Mouse (Mus musculus): Measurements from ENCODE around the gene Rdh16f1. TPM values are rescaled to one million over a fixed set of nuclear protein-coding genes. Genes with fewer than 3 reads are reported as not detected.

The Rdh16f1 gene
- polyA plus RNA-seq (2015; fragmentation: Nextera tagmentation; extraction: Ambion mirVana): not detected in 2 replicates

DNA sequence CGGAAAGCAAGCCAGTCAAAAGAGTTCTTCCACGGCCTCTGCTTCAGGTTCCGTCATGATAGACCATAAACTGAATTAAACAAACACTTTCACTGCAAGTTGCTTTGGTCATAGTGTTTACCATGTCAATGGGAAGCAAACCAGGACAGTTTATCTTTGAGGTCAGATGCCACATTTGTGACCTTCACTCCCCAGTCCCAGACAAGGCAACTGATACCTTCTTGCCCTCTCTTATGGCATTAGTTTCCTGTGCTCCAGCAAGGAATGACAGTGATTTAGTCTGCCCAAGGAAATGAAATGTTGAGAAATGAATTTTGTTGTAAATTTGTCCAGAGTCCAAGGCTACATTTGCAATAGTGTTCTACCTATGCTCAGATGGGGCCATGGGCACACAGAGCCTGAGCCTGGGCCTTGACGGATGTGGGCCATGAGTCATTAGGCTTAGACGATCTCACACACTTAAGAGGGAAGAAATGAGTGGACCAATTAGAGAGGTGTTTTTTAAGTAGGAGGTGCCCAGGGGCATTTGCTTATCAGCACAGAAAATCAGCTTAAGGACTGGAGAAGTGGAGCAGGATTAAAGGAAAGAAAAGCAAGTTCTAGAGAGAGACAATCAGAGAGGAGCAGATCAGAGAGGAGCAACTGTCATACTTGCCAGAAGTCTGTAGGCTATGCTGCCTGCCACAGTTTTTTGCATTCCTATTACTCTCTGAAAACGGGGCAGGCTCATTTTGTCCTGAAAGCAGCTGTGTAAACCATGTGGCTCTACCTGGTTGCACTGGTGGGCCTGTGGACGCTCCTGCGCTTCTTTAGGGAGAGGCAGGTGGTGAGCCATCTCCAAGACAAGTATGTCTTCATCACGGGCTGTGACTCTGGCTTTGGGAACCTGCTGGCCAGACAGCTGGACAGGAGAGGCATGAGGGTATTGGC is at the start of gene Rdh16f1, which contains the start of gene Rdh1:
Rdh16f1 (plus strand) TSS at position 607 of the 930 bp plus-strand sequence.
Rdh1 (plus strand) TSS at position 541 of the 930 bp plus-strand sequence.
- 64% methylated on average over 9 of the region's 9 CpGs for WGBS
- Histone ChIP-seq H3K4me1 (no peaks in the 10 kb centered on the region), H3K4me2 (no peak within 1 kb of the TSS), H3K27ac (no peak within 1 kb of the TSS), H3K9ac (no peak within 1 kb of the TSS), H3K4me3 (no peak within 1 kb of the TSS), H3K9me3 (no peaks in the 10 kb centered on the region), H3K36me3 (no peaks in the 10 kb centered on the region), H3K27me3 (no peaks in the 10 kb centered on the region)
- ATAC-seq (ENCODE audit: insufficient number of reproducible peaks, insufficient read depth, low FRiP score, low TSS enrichment, low read depth): no peak

DNA sequence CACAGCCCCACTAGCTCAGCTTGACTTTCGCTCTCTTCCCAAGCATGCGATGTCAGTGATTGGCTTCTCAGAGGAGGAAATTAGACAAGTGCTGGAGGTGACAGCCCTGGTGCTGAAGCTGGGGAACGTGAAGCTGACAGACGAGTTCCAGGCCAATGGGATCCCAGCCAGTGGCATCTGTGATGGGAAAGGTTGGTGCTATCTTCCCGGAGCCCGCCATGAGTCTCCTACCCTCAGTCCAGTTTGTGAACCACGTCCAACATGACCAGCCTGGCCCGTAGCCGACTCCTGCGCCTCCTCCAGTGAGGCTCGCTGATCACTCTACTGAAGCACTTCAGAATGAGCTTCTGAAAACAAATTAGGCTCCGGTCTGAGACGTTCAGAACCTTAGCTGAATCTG is 49.3 kb upstream of the Rdh16f1 start:
- Histone ChIP-seq H3K4me3 (no peak overlapping the region), H3K4me2 (no peak overlapping the region), H3K27ac (no peak overlapping the region), H3K36me3 (no peaks in the 10 kb centered on the region), H3K9ac (no peak overlapping the region), H3K9me3 (no peaks in the 10 kb centered on the region), H3K27me3 (no peaks in the 10 kb centered on the region), H3K4me1 (peaks cover 16% of the 10 kb centered on the region)
- ATAC-seq (ENCODE audit: insufficient number of reproducible peaks, insufficient read depth, low FRiP score, low TSS enrichment, low read depth): no peak
- 78% methylated on average over 13 of the region's 13 CpGs for WGBS

DNA sequence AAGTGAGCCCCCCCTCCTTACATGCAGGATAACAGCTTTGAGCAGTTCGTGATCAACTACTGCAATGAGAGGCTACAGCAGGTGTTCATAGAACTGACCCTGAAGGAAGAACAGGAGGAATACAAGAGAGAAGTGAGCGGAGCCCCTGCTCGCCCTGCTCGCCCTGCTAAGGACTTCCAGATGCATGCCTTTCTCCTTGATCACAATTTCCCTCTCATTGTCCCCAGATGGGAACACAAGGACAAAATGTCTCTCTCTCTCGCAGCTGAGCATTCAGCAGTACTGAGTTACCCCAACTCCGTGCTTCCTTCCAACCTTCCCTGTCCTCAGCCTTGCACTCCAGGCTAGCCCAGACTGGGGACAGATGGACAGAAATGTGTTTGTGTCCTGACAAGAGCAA is 46.9 kb upstream of the Rdh16f1 start:
- 34% methylated on average over 6 of the region's 6 CpGs for WGBS
- Histone ChIP-seq H3K9me3 (no peaks in the 10 kb centered on the region), H3K9ac (no peak overlapping the region), H3K4me3 (no peak overlapping the region), H3K36me3 (no peaks in the 10 kb centered on the region), H3K27me3 (no peaks in the 10 kb centered on the region), H3K4me1 (peaks cover 16% of the 10 kb centered on the region), H3K27ac (0 out of 2 replicates have a peak overlapping the region, but pooled peaks have one; percentile 12), H3K4me2 (no peak overlapping the region)
- ATAC-seq (ENCODE audit: insufficient number of reproducible peaks, insufficient read depth, low FRiP score, low TSS enrichment, low read depth): no peak

DNA sequence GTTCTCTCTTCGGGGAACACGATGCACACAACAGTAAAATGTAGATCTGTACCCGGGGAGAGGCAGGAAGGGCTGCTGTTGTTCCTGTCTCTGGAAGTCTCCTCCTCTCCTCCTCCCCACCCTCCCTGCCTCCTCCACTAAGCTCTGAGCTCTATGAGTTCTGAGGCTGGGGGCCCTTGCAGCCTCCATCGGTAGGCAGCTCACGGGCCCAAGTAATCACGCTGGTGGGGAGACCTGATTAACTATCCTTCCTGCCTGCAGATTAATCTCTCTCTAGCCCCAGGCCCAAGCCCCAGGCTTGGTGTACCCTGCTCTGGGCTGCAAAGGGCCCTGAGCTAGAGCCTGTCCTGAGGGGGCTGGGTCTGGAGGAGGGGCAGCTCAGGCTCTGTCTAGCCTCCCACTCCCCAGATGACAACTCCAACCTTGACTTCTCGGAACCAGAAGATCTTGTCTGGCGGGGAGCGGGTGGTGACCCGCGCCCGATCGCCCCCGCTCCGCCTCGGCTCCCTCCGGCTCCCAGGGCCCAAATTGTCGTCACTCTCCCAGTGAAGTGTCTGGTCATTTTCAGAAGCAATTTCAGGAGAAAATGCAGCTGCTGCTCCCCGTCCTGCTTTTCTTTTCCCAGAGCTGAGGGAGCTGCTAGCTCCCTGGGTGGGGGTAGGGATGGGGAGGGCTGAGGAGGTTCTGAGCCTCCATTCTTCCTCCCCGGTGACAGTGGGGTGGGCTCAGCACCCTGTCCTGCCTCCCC is 37.7 kb upstream of the Rdh16f1 start:
- H3K9me3 ChIP-seq: no peaks in the 10 kb centered on the region
- WGBS: 6% methylated on average over 20 of the region's 20 CpGs
- no peaks in the 10 kb centered on the region for H3K36me3 ChIP-seq
- peak overlapping the region; percentile 44 for H3K4me2 ChIP-seq
- peaks cover 23% of the 10 kb centered on the region for H3K4me1 ChIP-seq
- H3K27me3 ChIP-seq: peaks cover 46% of the 10 kb centered on the region
- ATAC-seq (ENCODE audit: insufficient number of reproducible peaks, insufficient read depth, low FRiP score, low TSS enrichment, low read depth): no peak
- H3K9ac ChIP-seq: peak overlapping the region; percentile 33; the same call in 1 of the 2 replicates
- no peak overlapping the region for H3K27ac ChIP-seq
- peak overlapping the region; percentile 19 for H3K4me3 ChIP-seq

DNA sequence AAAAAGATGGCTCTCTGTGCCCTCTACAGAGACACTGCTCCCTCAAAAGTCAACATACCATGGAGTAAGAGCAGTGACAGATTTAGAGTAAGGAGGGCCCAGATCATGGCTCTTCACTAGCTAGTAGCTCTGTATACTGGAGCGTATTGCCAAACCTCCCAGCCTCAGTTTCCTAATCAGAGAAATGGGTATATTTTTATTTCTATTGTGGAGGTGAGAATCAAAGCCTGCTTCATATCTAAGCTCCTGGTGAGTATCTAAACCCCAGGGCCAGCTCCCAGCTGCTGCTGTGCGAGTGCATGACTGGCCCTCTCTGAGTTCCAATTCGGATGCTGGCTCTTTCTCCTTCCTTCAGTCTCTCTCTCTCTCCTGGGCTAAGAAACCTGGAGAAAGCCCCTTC is 35.4 kb upstream of the Rdh16f1 start, which contains the start of gene Tac2:
Tac2 (plus strand) TSS at position 301 of the 400 bp plus-strand sequence.
- Histone ChIP-seq H3K4me1 (peaks cover 16% of the 10 kb centered on the region), H3K27me3 (peaks cover 68% of the 10 kb centered on the region), H3K4me2 (no peak within 1 kb of the TSS), H3K36me3 (no peaks in the 10 kb centered on the region), H3K9ac (no peak within 1 kb of the TSS), H3K4me3 (no peak within 1 kb of the TSS), H3K27ac (no peak within 1 kb of the TSS), H3K9me3 (no peaks in the 10 kb centered on the region)
- WGBS: 72% methylated on average over 3 of the region's 3 CpGs
- ATAC-seq (ENCODE audit: insufficient number of reproducible peaks, insufficient read depth, low FRiP score, low TSS enrichment, low read depth): no peak

DNA sequence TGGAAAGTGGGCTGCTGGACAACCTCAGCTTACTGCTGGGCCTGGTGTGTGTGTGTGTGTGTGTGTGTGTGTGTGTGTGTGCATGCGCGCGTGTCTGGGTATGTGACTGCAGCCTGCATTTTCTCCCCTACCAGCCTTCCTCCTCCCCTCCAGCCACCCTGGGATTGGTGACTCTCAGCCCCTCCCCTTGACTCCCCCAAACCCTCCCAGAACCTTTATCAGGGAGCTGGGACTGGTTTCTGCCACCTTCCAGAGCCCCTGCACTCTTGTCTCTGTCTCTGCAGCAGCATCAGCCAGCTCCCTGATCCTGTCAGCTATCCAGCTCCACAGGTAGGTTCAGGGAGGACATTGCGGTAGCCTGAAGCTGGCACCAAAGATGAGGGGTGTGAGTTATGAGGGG is 34.5 kb upstream of the Rdh16f1 start:
- no peak for ATAC-seq (ENCODE audit: insufficient number of reproducible peaks, insufficient read depth, low FRiP score, low TSS enrichment, low read depth)
- peaks cover 16% of the 10 kb centered on the region for H3K4me1 ChIP-seq
- WGBS: 87% methylated on average over 4 of the region's 4 CpGs
- no peaks in the 10 kb centered on the region for H3K9me3 ChIP-seq
- no peak overlapping the region for H3K4me3 ChIP-seq
- H3K4me2 ChIP-seq: no peak overlapping the region
- no peak overlapping the region for H3K9ac ChIP-seq
- H3K36me3 ChIP-seq: no peaks in the 10 kb centered on the region
- H3K27me3 ChIP-seq: peaks cover 72% of the 10 kb centered on the region
- H3K27ac ChIP-seq: no peak overlapping the region

DNA sequence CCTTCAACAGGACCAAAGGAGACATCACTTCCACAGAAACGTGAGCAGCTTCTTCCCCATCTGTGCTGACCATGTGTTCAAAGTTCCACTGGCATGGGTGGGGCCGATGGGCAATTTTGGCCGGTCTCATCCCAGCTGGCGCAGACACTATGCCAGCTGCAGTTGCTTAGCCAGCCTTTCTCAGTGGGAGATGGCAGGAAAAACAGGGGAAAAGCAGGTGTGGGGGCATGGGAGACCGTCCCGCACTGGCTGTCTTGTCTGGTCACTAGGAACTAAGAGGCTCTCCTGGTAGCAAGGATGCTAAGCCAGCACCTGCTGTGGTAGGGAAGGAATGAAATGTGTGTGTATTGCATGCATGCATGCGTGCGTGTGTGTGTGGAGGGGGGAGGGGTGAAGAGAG is 31.1 kb upstream of the Rdh16f1 start:
- H3K36me3 ChIP-seq: no peaks in the 10 kb centered on the region
- no peak for ATAC-seq (ENCODE audit: insufficient number of reproducible peaks, insufficient read depth, low FRiP score, low TSS enrichment, low read depth)

DNA sequence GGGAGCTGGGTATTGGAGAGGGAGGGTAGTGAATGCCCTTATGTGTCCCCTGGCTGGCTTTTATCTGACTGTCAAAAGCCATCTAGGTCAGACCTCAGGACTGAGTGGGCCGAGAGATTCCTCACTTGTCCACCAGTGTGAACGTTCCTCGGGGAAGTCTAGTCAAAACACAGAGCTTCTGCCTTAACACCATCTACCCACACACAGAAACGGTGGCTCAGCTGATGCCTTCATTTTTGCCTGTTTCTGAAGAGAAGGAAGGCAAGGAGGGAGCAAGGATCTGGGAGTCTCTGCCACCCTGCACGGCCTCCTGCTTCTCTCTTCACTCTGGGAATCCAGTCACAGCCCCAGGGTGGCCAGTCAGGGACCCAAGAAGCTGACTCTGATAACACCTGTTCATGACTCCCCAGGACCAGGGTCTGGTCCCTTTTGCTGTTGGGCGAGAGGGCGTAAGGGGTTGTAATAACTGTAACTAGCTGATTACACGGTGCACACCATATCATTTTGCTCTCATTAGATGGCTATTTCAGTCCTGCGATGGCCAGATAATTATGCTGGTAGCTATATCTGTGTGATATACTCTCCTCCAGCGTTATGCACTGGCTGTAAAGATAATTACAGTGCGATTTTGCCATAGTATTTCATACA is 29.2 kb upstream of the Rdh16f1 start:
- no peaks in the 10 kb centered on the region; the same call in 1 of the 2 replicates for H3K4me1 ChIP-seq
- H3K27ac ChIP-seq: no peak overlapping the region
- H3K9ac ChIP-seq: no peak overlapping the region
- no peaks in the 10 kb centered on the region for H3K9me3 ChIP-seq
- H3K4me2 ChIP-seq: no peak overlapping the region
- H3K4me3 ChIP-seq: no peak overlapping the region
- 48% methylated on average over 11 of the region's 11 CpGs for WGBS
- ATAC-seq (ENCODE audit: insufficient number of reproducible peaks, insufficient read depth, low FRiP score, low TSS enrichment, low read depth): no peak
- no peaks in the 10 kb centered on the region for H3K36me3 ChIP-seq
- H3K27me3 ChIP-seq: peaks cover 52% of the 10 kb centered on the region

More for the DNA sequence above, 31.1 kb upstream of the Rdh16f1 start:
- no peaks in the 10 kb centered on the region for H3K9me3 ChIP-seq
- H3K27ac ChIP-seq: no peak overlapping the region
- 68% methylated on average over 8 of the region's 8 CpGs for WGBS
- H3K4me2 ChIP-seq: no peak overlapping the region
- peaks cover 54% of the 10 kb centered on the region for H3K27me3 ChIP-seq
- no peak overlapping the region for H3K9ac ChIP-seq
- H3K4me3 ChIP-seq: no peak overlapping the region
- no peaks in the 10 kb centered on the region for H3K4me1 ChIP-seq

DNA sequence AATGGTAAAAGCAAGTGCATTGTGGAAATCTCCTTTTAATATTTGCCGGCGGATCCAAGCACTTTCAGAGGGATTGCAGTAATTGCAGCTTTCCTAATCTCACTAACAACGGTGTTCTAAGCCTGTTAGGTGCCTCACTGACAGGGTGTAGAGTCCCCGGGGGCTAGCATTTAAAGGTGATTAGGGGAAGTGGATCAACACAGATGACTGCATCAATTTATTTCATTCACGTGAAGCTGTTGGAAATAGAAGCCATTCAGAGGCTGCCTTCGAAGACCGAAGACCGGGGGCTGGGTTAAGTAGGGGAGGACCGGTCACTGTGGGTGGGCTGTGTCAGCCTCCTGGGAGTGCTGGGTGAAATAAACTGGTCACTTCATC is 28.7 kb upstream of the Rdh16f1 start:
- 26% methylated on average over 9 of the region's 9 CpGs for WGBS
- Histone ChIP-seq H3K27ac (no peak overlapping the region), H3K4me3 (no peak overlapping the region), H3K36me3 (no peaks in the 10 kb centered on the region), H3K4me2 (no peak overlapping the region), H3K4me1 (no peaks in the 10 kb centered on the region; the same call in 1 of the 2 replicates), H3K27me3 (peaks cover 46% of the 10 kb centered on the region), H3K9ac (no peak overlapping the region), H3K9me3 (no peaks in the 10 kb centered on the region)
- no peak for ATAC-seq (ENCODE audit: insufficient number of reproducible peaks, insufficient read depth, low FRiP score, low TSS enrichment, low read depth)

DNA sequence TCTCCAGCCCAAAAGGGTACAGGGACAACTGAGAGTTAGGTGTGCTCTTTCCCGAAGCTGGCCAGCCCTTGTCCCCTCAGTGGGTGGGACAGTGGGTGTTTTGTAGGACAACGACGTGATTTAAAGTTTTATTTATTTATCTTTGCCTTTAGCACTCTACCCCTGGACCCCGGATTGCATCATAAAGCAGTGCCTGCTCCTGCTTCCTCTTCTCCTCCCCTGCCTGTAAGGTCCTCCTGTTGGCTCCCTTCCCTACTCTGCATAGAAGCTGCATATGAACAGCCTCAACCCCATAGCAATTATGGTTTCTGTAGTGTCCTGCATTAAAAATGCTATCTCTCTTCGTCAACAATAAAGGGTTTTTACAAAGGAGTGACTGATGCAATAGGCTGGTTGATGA is 28.2 kb upstream of the Rdh16f1 start:
- WGBS: 37% methylated on average over 5 of the region's 5 CpGs
- no peak for ATAC-seq (ENCODE audit: insufficient number of reproducible peaks, insufficient read depth, low FRiP score, low TSS enrichment, low read depth)
- Histone ChIP-seq H3K4me3 (no peak overlapping the region), H3K9me3 (no peaks in the 10 kb centered on the region), H3K9ac (no peak overlapping the region), H3K27me3 (peaks cover 45% of the 10 kb centered on the region), H3K4me1 (no peaks in the 10 kb centered on the region; the same call in 1 of the 2 replicates), H3K27ac (no peak overlapping the region), H3K36me3 (no peaks in the 10 kb centered on the region), H3K4me2 (no peak overlapping the region)

DNA sequence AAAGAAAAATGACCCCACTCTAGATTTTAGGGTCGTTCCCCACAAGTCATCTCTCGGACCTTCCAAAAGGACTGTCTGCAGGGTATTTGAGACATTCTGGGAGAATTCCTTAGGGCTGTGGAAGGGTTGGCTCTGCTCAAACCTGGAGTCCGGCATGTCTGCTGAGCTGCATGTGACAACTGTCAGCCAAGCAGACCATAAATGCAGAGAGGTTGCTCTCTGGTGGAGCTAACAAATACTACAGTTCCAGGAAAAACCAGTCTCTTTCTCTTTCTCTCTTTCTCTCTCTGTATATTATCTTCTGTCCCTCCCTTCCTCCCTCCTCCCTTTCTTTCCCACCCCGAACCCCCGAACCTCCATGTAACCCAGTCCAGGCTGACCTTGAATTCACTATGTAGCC is 25.2 kb upstream of the Rdh16f1 start:
- Histone ChIP-seq H3K4me3 (no peak overlapping the region), H3K36me3 (no peaks in the 10 kb centered on the region), H3K27ac (no peak overlapping the region), H3K9me3 (no peaks in the 10 kb centered on the region), H3K9ac (no peak overlapping the region), H3K4me1 (no peaks in the 10 kb centered on the region; the same call in 1 of the 2 replicates), H3K27me3 (peaks cover 19% of the 10 kb centered on the region), H3K4me2 (no peak overlapping the region)
- no peak for ATAC-seq (ENCODE audit: insufficient number of reproducible peaks, insufficient read depth, low FRiP score, low TSS enrichment, low read depth)
- 39% methylated on average over 5 of the region's 5 CpGs for WGBS
